Mouse (Mus musculus): Measurements from ENCODE around the gene Mycn. TPM values are rescaled to one million over a fixed set of nuclear protein-coding genes. Genes with fewer than 3 reads are reported as not detected.

Mycn gene
- polyA plus RNA-seq, 1 experiment from 2014 or later, result 10.2 TPM

- Histone ChIP-seq H3K9ac (replicated peaks; ENCODE audit: low read depth) (no peak overlapping the region), H3K36me3 (ENCODE audit: insufficient read depth, low read length) (no peaks in the 10 kb centered on the region), H3K4me2 (replicated peaks; ENCODE audit: low read depth, low read length) (peak overlapping the region; percentile 45), H3K27me3 (replicated peaks; ENCODE audit: insufficient read depth, low read length) (no peaks in the 10 kb centered on the region), H3K9me3 (ENCODE audit: low read length) (no peaks in the 10 kb centered on the region), H3K27ac (ENCODE audit: low read length) (no peak overlapping the region), H3K4me1 (ENCODE audit: insufficient read depth, low read depth, low read length) (peaks cover 4% of the 10 kb centered on the region; the same call in 1 of the 2 replicates), H3K4me3 (ENCODE audit: low read depth, low read length) (no peak overlapping the region)
- ATAC-seq, result no peak
- DNase-seq (ENCODE audit: low spot score), result no peak
- WGBS, result 33% methylated on average over 1 of the region's 1 CpGs
- TF ChIP-seq CTCF (IDR thresholded peaks at IDR 0.05) (no peak), EP300 (IDR thresholded peaks at IDR 0.05) (no peak)
Observed at GRCm38 (mm10) chr12:12904086-12904485, 37.6 kb downstream of the Mycn start.

GRCm38 (mm10) chr12:12902403-12902802, 39.3 kb downstream of the Mycn start:
- Histone ChIP-seq H3K27me3 (replicated peaks; ENCODE audit: insufficient read depth, low read length) (no peaks in the 10 kb centered on the region), H3K4me1 (ENCODE audit: insufficient read depth, low read depth, low read length) (peaks cover 4% of the 10 kb centered on the region; the same call in 1 of the 2 replicates), H3K4me2 (replicated peaks; ENCODE audit: low read depth, low read length) (no peak overlapping the region), H3K27ac (ENCODE audit: low read length) (no peak overlapping the region), H3K4me3 (ENCODE audit: low read depth, low read length) (no peak overlapping the region), H3K9ac (replicated peaks; ENCODE audit: low read depth) (no peak overlapping the region), H3K9me3 (ENCODE audit: low read length) (no peaks in the 10 kb centered on the region), H3K36me3 (ENCODE audit: insufficient read depth, low read length) (no peaks in the 10 kb centered on the region)
- DNase-seq (ENCODE audit: low spot score), result no peak
- 94% methylated on average over 1 of the region's 1 CpGs for WGBS
- no peak for TF ChIP-seq CTCF (IDR thresholded peaks at IDR 0.05)
- no peak for TF ChIP-seq EP300 (IDR thresholded peaks at IDR 0.05)
- ATAC-seq, result no peak

- H3K27me3 ChIP-seq (replicated peaks; ENCODE audit: insufficient read depth, low read length), result no peaks in the 10 kb centered on the region
- no peaks in the 10 kb centered on the region for H3K9me3 ChIP-seq (ENCODE audit: low read length)
- DNase-seq (ENCODE audit: low spot score) (peak; percentile 48), ATAC-seq (peak; percentile 84)
- TF ChIP-seq CTCF (IDR thresholded peaks at IDR 0.05), result peak; percentile 28
- TF ChIP-seq EP300 (IDR thresholded peaks at IDR 0.05), result no peak
- no peaks in the 10 kb centered on the region; the same call in 1 of the 2 replicates for H3K4me1 ChIP-seq (ENCODE audit: insufficient read depth, low read depth, low read length)
- H3K9ac ChIP-seq (replicated peaks; ENCODE audit: low read depth), result no peak overlapping the region
- H3K36me3 ChIP-seq (ENCODE audit: insufficient read depth, low read length), result no peaks in the 10 kb centered on the region
- H3K4me3 ChIP-seq (ENCODE audit: low read depth, low read length), result no peak overlapping the region
- WGBS, result 38% methylated on average over 2 of the region's 2 CpGs
- no peak overlapping the region for H3K4me2 ChIP-seq (replicated peaks; ENCODE audit: low read depth, low read length)
- H3K27ac ChIP-seq (ENCODE audit: low read length), result peak overlapping the region; percentile 47; the same call in 1 of the 2 replicates
Observed at GRCm38 (mm10) chr12:12898356-12899126, 43.2 kb downstream of the Mycn start.

- Histone ChIP-seq H3K27me3 (replicated peaks; ENCODE audit: insufficient read depth, low read length) (no peaks in the 10 kb centered on the region), H3K4me2 (replicated peaks; ENCODE audit: low read depth, low read length) (no peak overlapping the region), H3K9me3 (ENCODE audit: low read length) (no peaks in the 10 kb centered on the region), H3K4me3 (ENCODE audit: low read depth, low read length) (no peak overlapping the region), H3K36me3 (ENCODE audit: insufficient read depth, low read length) (no peaks in the 10 kb centered on the region), H3K27ac (ENCODE audit: low read length) (no peak overlapping the region), H3K4me1 (ENCODE audit: insufficient read depth, low read depth, low read length) (no peaks in the 10 kb centered on the region; the same call in 1 of the 2 replicates), H3K9ac (replicated peaks; ENCODE audit: low read depth) (no peak overlapping the region)
- TF ChIP-seq CTCF (IDR thresholded peaks at IDR 0.05), result no peak
- no peak for TF ChIP-seq EP300 (IDR thresholded peaks at IDR 0.05)
- 83% methylated on average over 8 of the region's 8 CpGs for WGBS
- ATAC-seq (no peak), DNase-seq (ENCODE audit: low spot score) (no peak)
Observed at GRCm38 (mm10) chr12:12893986-12894385, 47.7 kb downstream of the Mycn start.

- Histone ChIP-seq H3K27ac (ENCODE audit: low read length) (no peak overlapping the region), H3K4me1 (ENCODE audit: insufficient read depth, low read depth, low read length) (no peaks in the 10 kb centered on the region), H3K9ac (replicated peaks; ENCODE audit: low read depth) (no peak overlapping the region), H3K4me3 (ENCODE audit: low read depth, low read length) (no peak overlapping the region), H3K4me2 (replicated peaks; ENCODE audit: low read depth, low read length) (no peak overlapping the region), H3K27me3 (replicated peaks; ENCODE audit: insufficient read depth, low read length) (no peaks in the 10 kb centered on the region), H3K9me3 (ENCODE audit: low read length) (no peaks in the 10 kb centered on the region), H3K36me3 (ENCODE audit: insufficient read depth, low read length) (no peaks in the 10 kb centered on the region)
- DNase-seq (ENCODE audit: low spot score) (no peak), ATAC-seq (no peak)
- TF ChIP-seq EP300 (IDR thresholded peaks at IDR 0.05) (no peak), CTCF (IDR thresholded peaks at IDR 0.05) (no peak)
- 56% methylated on average over 15 of the region's 15 CpGs for WGBS
Observed at GRCm38 (mm10) chr12:12886191-12886889, 55.4 kb downstream of the Mycn start.
